Mouse (Mus musculus) thymus, adult 2 months (tissue): ENCODE data around the gene Senp8. TPM values are rescaled to one million over a fixed set of nuclear protein-coding genes. Genes with fewer than 3 reads are reported as not detected.
A peak's percentile ranks its signal among the peaks of the same experiment; 100 is the strongest.

ENCODE experiments used
- DNase-seq: peaks from one replicate; pipeline ENCODE4 v3.0.0; 2021
- H3K27ac ChIP-seq: fragments of 200-500 bp; 2 replicates; pipeline ENCODE4 v1.5.1; 2012; ENCODE audit warnings: low read length, control low read depth; ENCODE audit not compliant: control insufficient read depth, insufficient read depth
- H3K27me3 ChIP-seq: fragments of 200-500 bp; 2 replicates; pipeline ENCODE4 v1.6.1; 2012; ENCODE audit warnings: mild to moderate bottlenecking, low read length, moderate library complexity, mixed read lengths; ENCODE audit not compliant: control insufficient read depth, insufficient read depth
- H3K36me3 ChIP-seq: fragments of 200-500 bp; 2 replicates; pipeline ENCODE4 v1.6.1; 2012; ENCODE audit warnings: mild to moderate bottlenecking, low read length, moderate library complexity; ENCODE audit not compliant: control insufficient read depth, insufficient read depth
- H3K4me1 ChIP-seq: fragments of 200-500 bp; replicated peaks from 2 replicates; pipeline ENCODE4 v1.6.1; 2012; ENCODE audit warnings: low read length; ENCODE audit not compliant: control insufficient read depth, insufficient read depth
- H3K4me3 ChIP-seq: fragments of 200-500 bp; 2 replicates; pipeline ENCODE4 v1.5.1; 2012; ENCODE audit warnings: mild to moderate bottlenecking, low read length, control low read depth, moderate library complexity; ENCODE audit not compliant: control insufficient read depth, insufficient read depth
- CTCF ChIP-seq: fragments of 200-500 bp; IDR thresholded peaks from 2 replicates; pipeline ENCODE4 v1.5.1; 2012; ENCODE audit warnings: mild to moderate bottlenecking, control low read depth, low read length, moderate library complexity, borderline replicate concordance; ENCODE audit not compliant: control insufficient read depth, poor library complexity, insufficient read depth; ENCODE audit errors: extremely low read depth
- POLR2A ChIP-seq: fragments of 200-500 bp; IDR thresholded peaks from 2 replicates; pipeline ENCODE4 v1.6.1; 2012; ENCODE audit warnings: mild to moderate bottlenecking, low read length, control low read depth, moderate library complexity; ENCODE audit not compliant: control insufficient read depth, poor library complexity, insufficient read depth; ENCODE audit errors: extremely low read depth
- WGBS: fragments of 180-500 bp; shearing (Covaris S2); methylation state at CpG from one replicate; pipeline ENCODE4 v1.1.7; 2018; 5-methylcytosine and 5-hydroxymethylcytosine counted together
- polyA plus RNA-seq: library from polyadenylated mRNA; depleted of rRNA; stranded (reverse); fragments of >200 nt; gene quantifications from 2 replicates; pipeline ENCODE4 v1.2.3, GENCODE M21; 2012

Gene Senp8
- polyA plus RNA-seq, 1 experiment = 3.2 TPM

DNA sequence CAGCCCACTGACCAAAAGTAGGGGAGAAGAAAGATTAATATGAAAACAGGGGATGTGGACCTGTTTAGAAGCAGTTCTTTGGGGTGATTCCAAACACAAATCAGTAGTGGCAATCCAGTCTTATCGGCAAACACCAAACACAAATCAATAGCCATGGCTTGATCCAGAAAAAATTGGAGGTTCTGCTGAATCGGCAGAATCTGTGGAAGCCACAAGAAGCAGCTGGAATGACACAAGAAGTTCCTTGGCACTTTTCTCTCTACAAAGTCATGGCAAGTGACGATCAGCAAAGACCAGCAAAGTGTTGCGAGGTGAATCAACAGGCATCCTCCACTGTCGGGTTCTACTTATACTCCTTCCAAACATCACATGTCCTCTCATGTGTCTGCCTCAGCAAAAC, 29.4 kb downstream of the Senp8 start:
- WGBS = 86% methylated on average over 5 of the region's 5 CpGs
- Histone ChIP-seq H3K4me3 (no peak overlapping the region), H3K27ac (no peak overlapping the region), H3K27me3 (no peaks in the 10 kb centered on the region), H3K4me1 (no peaks in the 10 kb centered on the region), H3K36me3 (no peaks in the 10 kb centered on the region)
- no peak for DNase-seq
- TF ChIP-seq CTCF = no peak
- no peak for TF ChIP-seq POLR2A

DNA sequence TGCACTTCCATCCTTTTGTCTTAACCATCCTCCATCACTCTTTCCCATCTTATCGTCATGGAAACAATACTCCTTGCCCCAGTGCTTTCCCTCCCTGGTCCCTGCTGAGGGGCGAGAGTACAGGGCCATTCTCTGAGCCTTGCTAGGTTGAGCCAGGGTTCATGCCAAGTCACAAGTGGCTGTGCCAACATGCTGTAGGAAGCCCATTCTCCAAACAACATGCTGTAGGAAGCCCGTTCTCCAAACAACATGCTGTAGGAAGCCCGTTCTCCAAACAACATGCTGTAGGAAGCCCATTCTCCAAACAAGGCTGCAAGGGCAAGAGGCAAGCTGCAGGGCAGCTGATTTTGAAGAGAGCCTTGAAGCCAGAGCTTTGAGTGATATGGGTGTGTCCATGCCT, 32.3 kb downstream of the Senp8 start:
- H3K27ac ChIP-seq = no peak overlapping the region
- WGBS = 92% methylated on average over 4 of the region's 4 CpGs
- DNase-seq = no peak
- no peaks in the 10 kb centered on the region for H3K36me3 ChIP-seq
- no peak overlapping the region for H3K4me3 ChIP-seq
- no peak for TF ChIP-seq POLR2A
- no peak for TF ChIP-seq CTCF
- H3K4me1 ChIP-seq = no peaks in the 10 kb centered on the region
- H3K27me3 ChIP-seq = no peaks in the 10 kb centered on the region

DNA sequence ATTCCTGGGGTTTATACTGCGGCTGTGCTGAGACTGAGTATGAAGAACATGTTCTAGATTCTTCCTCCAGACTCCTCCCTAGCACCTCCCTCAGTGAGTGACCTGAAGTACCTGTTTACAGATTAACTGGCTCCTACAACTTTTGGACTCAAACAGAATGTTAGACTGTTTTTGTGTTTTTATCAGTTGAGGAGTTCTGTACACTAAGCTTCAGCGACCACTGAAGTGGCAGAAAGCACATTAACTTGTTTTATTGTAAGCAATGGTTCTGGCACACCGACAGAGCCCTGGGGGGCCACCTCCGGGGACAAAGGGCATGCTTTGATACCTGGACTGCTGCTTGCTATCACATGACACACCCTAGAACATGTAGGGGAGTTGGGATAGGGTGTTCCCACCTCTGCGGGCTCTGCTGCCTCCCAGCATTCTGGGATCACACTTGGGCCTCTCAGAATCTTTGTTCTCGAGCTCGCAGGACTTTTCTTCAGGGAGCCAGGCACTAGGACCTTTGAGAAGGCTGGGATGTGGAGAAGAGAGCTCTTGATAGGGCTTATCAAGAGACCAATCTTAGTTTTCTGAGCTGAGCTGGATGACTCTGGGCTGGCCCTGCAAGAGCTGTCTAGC, 34.1 kb downstream of the Senp8 start:
- DNase-seq = no peak
- Histone ChIP-seq H3K27me3 (no peaks in the 10 kb centered on the region), H3K4me1 (no peaks in the 10 kb centered on the region), H3K27ac (no peak overlapping the region), H3K36me3 (no peaks in the 10 kb centered on the region), H3K4me3 (no peak overlapping the region)
- TF ChIP-seq POLR2A (no peak), CTCF (no peak)
- 87% methylated on average over 7 of the region's 7 CpGs for WGBS

GRCm38 (mm10) chr9:59709225-59709624, 41.3 kb downstream of the Senp8 start:
- WGBS = 89% methylated on average over 3 of the region's 3 CpGs
- Histone ChIP-seq H3K27me3 (no peaks in the 10 kb centered on the region), H3K4me3 (no peak overlapping the region), H3K36me3 (no peaks in the 10 kb centered on the region), H3K4me1 (no peaks in the 10 kb centered on the region), H3K27ac (no peak overlapping the region)
- TF ChIP-seq POLR2A (no peak), CTCF (no peak)
- no peak for DNase-seq

DNA sequence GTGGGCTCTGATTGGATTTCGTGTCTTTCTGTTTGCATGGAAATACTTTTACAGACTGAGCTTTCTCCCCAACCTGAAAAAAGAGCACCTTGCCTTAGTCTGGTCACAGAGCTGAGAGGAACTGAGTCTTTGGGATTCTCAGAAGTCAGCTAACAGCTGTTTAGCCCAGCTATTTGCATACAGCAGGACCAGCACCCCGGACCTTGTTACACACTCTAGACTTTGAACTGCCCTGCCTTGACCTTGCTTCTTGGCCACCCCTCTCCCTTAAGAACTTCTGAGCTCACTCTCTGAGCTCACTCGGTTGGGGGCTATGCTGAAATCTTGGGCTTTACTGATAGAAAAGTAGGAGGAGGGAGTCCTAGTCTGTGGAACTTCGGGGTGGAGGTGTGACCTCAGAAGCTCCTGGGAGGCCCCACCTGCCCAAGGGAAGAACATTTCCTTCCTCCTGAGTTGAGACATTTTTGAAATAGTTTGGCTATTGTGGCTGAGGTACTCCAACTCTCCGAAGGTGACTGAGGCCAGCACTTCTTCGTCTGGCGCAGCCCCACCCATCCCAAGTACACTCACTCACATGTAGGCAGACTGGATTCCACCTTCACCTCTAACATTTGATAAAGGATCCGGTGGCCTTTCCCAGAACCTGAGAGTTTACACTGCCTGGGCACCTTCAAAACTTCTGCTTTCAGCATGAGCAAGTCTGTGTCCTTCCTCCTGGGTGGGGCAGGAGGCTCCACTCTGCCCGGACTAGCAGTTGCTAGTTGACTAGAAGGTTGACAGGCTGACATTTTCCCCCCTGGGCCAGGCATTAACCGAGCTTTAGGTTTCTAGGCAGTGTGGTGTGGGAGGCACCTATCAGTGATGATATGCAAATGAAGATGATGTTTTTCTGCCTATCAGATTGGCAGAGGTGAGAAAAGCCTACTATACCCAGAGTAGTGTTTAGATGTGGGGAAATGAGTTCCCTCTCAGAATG, 43.4 kb downstream of the Senp8 start:
- whole genome bisulfite sequencing = 55% methylated on average over 10 of the region's 10 CpGs
- Histone ChIP-seq H3K4me3 (no peak overlapping the region), H3K27me3 (no peaks in the 10 kb centered on the region), H3K36me3 (no peaks in the 10 kb centered on the region), H3K4me1 (no peaks in the 10 kb centered on the region), H3K27ac (no peak overlapping the region)
- no peak for TF ChIP-seq CTCF
- no peak for TF ChIP-seq POLR2A
- DNase-seq = peak; percentile 8

DNA sequence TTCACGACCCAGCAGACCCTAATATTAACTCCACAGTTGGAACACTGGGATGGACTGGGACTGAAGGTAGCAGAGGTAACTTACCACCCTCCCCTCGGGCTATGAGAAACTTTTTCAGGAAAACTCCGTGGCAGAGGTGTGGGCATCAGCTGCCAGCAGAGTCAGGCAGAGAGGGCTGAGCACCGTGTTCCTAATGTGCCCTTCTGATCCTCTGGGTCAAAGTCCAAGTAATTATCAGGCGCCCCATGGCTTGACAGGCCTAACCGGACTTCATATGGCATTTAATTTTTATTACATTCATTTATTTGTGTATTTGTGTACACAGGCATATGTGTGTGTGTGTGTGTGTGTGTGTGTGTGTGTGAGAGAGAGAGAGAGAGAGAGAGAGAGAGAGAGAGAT, 47.4 kb downstream of the Senp8 start:
- no peaks in the 10 kb centered on the region for H3K36me3 ChIP-seq
- no peak overlapping the region for H3K27ac ChIP-seq
- 91% methylated on average over 6 of the region's 6 CpGs for WGBS
- TF ChIP-seq POLR2A = no peak
- no peak for TF ChIP-seq CTCF
- no peak overlapping the region for H3K4me3 ChIP-seq
- no peaks in the 10 kb centered on the region for H3K27me3 ChIP-seq
- no peak for DNase-seq
- H3K4me1 ChIP-seq = no peaks in the 10 kb centered on the region
